Mouse (Mus musculus) neutrophil, adult 59 days (primary cell): ENCODE results near the gene Taf1d. TPM values are rescaled to one million over a fixed set of nuclear protein-coding genes. Genes with fewer than 3 reads are reported as not detected.

Experiments used
- total RNA-seq, 2 experiments: library from RNA; stranded (reverse); gene quantifications; 1 replicate in 1 of 2; 2 replicates in 1 of 2; pipeline ENCODE4 v1.2.4; 2023

Taf1d gene
- total RNA-seq, result 100 to 1,000 TPM; 389 to 455 TPM

DNA sequence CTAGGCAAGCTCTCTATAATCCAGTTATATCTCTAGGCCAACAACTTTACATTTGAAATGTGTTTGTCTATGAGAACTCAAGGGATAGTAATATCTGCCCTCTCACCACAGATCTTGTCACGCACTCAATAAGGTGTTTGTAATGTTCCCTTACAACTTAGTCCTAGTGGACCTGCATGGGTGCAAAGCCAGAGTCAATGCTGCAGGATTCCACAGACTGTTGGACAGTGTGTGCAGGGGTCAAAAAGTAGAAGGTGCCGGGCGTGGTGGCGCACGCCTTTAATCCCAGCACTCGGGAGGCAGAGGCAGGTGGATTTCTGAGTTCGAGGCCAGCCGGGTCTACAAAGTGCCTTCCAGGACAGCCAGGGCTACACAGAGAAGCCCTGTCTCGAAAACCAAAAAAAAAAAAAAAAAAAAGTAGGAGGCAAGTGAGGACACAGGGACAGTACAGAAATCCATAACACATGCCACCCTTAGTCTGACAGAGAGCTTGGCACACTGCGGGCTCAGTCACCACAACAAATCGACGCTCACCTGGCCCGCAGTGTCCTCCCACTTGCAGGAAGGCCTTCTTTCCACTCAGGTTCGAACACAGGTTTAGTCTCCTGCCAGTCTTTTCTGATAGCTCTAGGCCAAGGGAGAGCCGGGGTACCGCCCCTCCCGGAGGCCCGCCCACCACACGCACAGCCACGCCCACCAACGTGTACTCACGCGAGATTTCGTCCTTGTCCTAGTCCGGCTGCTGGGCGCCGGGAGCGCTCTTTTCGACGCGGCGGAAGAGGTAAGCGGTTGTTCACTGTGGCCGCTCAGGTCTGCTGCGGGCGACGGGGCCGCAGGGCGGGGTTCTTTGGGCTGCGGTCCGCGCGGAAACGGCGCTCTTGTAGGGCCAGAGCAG, at the start of gene Taf1d:
Taf1d (plus strand) TSS at position 712 of the 895 bp plus-strand sequence.

DNA sequence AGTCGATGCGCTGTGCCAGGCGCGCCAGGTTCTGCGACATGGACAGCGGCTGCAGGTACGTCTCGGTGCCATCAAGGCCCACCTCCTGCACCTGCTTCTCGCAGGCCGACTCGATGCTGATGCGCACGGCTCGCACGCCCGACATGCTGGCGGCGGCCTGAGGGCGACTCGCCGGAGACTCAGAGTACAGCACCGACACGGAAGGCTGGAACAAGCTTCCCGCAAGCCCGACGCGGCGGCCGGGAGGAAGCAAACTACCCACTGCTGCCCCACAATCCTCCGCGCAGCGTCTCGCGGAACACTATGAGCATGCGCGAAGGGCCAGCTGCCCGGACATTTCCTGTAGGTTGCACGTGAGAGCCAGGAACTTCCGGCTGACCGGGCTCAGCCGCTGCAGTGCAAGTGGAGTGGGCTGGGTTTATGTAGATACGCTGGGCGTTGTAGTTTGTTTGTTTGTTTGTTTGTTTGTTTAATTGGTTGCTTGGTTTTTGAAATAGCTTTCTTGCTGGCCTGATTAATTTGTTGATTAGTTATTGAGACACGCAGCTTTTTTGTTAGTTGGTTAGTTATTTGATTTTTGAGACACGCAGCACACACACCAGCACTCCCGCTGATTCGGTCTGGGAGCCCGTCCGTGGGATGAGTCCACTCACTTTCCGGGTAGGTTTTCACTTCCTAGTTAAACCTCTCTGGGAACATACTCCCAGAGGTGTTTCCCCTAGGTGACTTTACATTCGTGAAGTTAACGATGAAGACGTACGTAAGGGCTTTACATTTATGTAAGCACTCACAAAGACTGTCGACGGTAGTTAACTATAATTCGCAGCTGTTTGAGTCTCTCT, 26.1 kb upstream of the Taf1d start, which contains the start of gene Med17:
Med17 (minus strand) TSS at position 283 of the 842 bp plus-strand sequence.

DNA sequence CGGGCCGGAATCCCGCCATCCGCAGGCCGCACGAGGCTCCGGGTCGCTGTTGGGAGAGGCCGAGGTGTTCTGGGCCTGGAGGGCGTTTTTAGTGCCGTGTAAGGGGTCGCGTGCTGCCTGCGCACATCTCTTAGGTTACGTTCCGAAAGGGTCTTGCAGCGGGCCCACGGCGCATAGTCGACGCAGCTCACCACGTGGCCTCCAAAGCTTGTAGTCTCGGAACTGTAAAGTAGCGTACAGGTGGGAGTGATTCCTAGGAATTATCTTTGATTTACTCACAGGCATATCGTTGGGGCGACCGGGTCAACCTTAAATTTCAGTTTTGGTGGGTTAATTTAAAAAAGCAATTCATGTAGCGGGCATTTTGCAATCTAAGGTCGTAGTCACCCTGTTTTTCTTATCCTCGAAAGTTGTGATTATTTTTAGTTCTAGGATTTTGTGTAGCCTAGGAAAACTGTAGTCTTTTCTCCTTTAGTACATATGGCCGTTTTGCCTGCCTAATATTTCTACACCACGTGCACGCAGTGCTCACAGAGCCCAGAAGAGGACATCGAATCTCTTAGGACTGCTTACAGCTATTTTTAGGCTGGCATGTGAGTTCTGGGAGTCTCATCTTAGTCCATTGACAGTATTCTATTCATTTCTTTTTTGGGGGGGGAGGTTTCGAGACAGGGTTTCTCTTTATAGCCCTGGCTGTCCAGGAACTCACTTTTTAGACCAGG, 545 bp downstream of the Taf1d start, which contains the start of gene 4931406C07Rik:
4931406C07Rik (minus strand) TSS at position 51 of the 722 bp plus-strand sequence.

DNA sequence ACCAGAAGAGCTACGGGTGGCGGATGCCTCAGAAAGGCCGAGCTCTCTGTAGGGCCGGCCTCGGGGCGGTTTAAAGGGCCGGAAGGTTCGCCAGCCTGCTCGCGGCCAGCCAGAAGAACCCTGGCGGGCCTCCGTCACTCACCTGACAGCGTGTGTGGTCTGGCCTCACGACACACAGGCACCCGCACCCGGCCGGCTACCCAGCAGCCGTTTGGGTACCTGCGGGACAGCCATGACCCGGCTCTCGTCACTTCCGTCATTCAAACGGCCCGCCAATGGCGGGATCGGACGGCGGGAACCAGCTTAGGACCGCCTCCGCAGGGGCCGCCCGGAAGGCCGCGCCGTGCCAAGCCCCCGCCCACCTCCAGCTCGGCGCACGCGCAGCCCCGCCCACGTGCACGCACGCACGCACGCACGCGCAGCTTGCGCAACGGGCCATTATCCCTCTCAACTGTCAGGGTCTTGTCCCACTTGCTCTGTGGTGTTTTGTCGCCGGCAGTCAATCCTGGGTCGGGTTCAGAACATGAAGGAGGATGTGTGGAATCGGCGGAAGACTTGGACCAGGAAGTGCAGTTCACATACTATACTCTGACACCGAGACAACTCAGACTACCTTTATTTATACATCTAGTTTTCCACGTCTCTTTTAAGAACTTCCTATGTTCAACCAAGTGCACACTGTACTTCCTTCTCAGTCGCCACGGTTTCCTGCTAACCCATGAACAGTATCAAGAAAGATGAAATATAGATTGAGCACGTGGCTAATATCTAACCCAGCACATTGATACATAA, 51.7 kb downstream of the Taf1d start, which contains the start of gene Cep295:
Cep295 (minus strand) TSS at position 305 of the 792 bp plus-strand sequence.

Other genes starting within 250 kb of the Taf1d start
- not detected for gene Hephl1, start 194.1 kb upstream of the Taf1d start, total RNA-seq
- not detected for gene Vstm5, start 67.2 kb upstream of the Taf1d start, total RNA-seq
- gene Med17, start 26.3 kb upstream of the Taf1d start, total RNA-seq, result 10 to 100 TPM; 32.2 to 33.9 TPM
- 1 to 10 TPM; 7.0 to 7.3 TPM for gene 4931406C07Rik, start 234 bp downstream of the Taf1d start, total RNA-seq
- gene Cep295, start 51.6 kb downstream of the Taf1d start, total RNA-seq, result 10 to 100 TPM; 22.9 to 23.0 TPM
- 1 to 10 TPM; 4.4 to 7.2 TPM for gene Smco4, start 187.2 kb downstream of the Taf1d start, total RNA-seq